Mouse (Mus musculus) brain, adult 2 months (tissue): Measurements from ENCODE around the gene Marc1.

Experiments
- DNase-seq: peaks from one replicate; pipeline ENCODE4 v3.0.0; 2011; ENCODE audit warnings: low read depth, low spot score

Gene Marc1

DNA sequence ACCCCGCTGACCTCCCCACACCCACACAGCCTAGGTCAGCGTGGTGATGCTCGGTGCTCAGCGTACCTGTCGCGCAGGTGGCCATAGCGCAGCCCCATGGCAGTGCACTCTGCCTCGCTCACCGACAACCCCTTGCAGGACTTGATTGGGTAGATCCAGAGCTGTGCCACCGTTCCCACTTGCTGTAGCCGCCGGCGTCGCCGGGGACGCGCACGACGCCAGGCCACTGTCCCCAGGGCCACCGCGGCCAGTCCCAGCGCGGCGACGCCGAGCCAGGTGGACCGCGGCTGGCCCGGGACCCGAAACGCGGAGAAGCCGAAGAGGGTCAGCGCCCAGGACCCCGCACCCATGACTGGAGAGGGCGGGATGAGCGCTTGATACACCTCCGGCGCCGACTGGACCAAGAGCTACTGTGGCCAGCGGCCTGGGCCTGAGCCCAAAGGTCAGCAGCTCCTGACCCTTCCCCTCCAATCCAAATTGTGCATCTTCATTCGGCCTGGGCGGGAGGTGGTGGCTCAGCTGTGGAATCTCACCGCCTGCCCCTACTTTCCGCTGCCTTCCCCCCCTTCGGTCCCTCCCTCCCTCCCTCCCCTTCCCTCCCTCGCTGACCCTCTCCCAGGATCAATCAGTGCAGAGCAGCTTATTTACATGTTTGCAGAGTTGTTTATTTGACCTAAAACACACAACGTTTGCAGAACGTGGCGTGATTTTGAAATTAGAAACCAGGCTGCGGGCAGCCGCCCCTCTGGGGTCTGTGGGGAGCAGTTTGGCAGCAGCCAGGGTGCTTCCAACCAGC, at the start of gene Marc1:
TSS of gene Marc1 (minus strand) at position 534 of the 796 bp plus-strand sequence.
- DNase-seq, result no peak

DNA sequence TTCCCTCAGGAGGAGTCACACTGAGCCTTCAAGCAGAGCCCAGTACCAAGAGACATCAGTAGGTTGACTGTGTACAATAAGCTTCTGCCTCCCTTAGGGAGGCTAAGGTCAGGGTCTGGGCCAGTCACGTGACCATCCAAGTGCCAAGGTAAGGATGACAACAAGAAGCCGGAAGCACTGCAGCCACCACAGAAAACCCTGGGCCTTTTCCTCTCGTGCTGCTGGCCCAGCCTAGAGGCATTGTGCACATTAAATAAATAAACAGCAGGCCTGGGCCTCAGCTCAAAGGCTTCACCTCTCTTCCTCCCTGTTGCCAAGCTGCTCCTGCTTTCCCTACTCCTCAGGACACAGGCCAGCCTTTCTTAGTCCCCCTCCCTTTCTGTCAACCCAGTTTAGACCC, 49.2 kb upstream of the Marc1 start:
- DNase-seq, result no peak

DNA sequence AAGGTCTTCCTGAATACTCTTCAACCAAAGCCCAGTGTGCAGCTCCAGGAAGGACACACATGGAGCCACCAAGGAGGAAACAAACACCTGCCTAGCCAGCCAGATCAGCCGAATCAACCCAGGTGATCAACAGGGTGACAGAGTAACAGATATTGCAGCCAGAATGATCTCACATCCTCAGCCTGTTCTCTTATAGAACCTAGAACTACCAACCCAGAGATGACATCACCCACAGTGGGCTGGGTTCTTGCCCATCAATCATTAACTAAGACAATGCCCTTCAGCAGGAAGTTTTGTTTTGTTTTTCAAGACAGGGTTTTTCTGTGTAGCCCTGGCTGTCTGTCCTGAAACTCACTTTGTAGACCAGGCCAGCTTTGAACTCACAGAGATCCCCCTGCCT, 47.1 kb upstream of the Marc1 start:
- no peak for DNase-seq

DNA sequence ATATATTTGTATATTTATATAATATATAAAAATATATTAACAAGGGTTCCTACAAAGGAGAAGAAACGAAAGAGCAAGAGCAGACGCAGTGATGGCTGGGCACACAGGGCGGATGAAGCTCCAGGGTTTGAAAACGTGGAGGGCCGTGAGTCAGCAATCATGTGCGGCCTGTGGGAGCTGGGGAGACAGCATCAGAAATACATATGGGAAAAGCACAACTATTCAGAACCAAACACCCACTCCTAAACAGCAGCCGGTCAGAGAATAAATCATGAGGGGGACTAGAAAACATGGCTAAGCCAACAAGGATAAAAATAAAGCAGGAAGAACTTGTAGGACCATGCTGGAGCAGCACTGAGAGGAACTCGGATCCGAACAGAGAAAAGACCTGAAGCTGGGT, 46.1 kb upstream of the Marc1 start:
- peak; percentile 78 for DNase-seq

DNA sequence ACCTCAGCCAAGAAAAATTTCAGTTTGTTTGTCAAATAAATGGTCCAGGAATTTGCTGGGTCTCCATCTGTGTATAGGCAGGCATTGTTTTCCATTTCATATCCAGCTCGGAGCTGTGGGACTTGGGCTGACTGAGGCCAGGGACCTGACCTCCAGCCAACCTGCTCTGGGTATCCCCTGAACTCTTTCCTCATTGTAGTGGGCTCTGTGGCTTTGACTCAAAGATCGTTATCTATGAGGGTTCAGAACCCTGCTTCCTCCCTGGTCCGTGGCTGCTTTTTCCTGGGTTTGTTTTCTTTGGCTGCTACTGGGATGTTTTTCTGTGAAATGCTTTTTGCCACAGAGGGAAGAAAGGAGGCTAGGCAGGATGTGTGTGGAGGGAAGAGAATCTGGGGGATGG, 42.8 kb upstream of the Marc1 start:
- no peak for DNase-seq

DNA sequence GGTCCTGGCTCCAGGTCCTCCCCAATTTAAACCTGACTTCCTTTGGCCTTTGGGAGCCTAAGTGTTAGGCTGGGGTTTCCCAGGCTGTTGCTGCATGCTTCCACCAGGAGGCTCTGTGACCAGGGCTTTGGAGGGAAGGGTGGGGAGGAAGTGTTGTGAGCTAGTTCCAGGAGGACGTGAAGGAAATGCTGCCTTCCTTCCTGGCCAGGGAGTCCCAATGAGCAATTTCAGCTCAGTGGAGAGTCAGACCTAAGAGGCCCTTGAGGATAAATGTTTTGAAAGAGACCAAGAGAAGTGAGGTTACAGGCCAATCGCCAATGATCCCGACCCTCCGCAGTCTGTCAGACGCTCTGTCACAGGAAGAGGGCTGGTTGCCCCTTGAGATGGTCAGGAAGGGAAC, 42.2 kb upstream of the Marc1 start:
- DNase-seq, result peak; percentile 73

DNA sequence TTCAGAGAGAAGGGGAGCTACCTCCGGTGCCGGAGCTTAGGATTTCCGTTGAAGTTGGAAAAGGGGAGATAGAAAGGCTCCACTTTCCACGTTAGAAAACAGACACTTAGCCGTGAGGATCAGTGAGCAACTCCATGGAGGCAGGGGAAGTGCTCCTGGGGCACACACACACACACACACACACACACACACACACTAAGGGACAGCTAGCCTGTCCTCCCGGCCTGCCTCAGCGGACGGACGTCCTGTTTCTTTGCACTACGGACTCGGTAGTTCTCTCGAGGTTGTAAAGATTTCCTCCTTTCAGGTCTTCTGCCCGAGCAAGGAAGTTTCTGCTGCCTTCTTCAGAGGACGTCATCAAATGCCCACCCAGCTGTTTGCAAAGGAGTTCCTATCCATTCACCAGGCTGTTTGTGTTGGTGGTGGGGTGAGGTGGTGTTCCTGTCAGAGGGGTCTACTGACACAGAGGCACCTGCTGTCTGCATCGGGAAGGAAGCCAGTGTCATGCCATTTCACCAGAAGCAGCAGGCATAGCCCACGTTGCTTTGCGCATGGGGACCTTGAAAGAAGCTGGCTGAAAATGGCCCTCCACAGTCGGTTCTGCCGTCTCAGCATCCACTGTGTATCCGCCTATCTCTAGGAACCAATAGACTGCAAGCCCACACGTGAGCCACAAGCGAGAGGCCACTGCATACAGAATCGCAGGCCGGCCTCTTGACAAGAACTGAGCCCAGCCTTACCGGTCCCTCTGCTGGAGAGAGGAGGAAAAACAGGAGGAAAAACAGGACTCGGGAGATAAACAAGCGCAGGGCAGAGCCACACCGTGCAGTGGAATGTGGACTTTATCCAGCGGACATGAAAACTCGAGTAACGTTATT, 40.9 kb upstream of the Marc1 start:
- peak; percentile 93 for DNase-seq

DNA sequence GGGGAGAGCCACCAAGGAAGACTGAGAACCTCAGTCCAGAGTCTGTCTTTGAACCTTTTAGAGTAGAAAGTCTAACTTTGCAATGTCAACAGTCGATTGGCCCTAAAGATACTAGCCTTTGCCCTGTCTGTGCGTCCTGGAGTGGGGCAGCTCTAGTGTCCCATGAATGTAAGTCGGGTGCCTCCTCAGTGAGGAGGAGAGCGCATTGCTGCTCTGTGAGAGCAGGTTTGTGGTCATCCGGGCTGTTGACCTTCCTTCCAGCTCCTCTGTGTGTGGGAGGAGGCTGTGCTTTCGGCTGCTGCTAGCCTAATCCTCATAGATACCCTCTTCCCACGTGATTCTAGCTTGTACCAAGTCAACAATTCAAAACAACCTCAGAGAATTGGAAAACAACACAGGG, 40.1 kb upstream of the Marc1 start:
- DNase-seq, result no peak

DNA sequence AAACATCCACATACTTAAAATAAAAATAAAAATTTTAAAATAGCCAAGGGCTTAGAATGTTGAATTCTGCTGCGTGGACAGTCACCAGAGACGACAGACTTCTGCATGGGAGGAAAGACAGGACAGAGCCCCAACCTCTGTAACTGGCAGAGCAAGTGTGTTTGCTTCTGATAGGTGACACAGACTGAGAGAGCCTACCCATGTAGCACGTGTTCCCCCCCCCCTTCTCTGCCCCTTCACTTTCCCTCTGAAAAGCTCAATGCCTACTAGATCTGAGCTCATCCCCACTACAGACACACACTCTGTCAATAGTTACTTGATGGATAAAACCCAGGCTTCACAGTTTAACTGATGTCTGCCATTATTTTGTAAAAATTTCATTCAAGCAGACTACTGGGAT, 35.9 kb upstream of the Marc1 start:
- no peak for DNase-seq

DNA sequence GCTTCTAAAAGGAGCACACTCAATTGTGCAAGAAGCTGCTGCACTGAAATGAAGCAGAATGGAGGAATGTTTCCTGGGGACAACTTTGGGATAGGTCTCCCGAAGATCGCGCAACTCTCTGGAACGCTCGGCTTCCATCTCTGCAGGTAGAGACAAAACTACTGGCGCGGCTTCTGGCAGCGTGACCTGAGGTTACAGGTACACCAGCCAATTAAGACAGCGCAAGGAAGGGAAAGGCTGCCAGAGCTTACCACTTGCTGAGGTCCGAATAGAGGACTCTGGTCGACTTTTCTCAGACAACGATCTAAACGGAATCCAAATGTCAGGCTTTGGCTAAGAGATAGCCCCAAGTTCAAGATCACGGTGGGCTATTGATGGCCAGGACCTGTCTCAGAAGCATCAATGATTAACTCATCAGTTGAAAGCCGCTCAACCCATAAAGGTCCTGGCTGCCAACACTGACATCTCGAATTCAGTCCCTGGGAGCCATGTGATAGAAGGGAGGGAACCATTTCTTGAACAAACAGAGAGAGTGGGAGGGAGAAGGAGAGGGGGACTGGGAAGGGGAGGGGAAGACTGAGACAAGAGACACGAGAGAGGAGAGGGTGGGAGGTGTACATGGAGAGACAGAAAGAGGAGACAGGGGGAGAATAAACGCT, 35.1 kb upstream of the Marc1 start, which contains the start of gene Marc2:
TSS of gene Marc2 (minus strand) at position 360 of the 659 bp plus-strand sequence.
- peak; percentile 73 for DNase-seq

DNA sequence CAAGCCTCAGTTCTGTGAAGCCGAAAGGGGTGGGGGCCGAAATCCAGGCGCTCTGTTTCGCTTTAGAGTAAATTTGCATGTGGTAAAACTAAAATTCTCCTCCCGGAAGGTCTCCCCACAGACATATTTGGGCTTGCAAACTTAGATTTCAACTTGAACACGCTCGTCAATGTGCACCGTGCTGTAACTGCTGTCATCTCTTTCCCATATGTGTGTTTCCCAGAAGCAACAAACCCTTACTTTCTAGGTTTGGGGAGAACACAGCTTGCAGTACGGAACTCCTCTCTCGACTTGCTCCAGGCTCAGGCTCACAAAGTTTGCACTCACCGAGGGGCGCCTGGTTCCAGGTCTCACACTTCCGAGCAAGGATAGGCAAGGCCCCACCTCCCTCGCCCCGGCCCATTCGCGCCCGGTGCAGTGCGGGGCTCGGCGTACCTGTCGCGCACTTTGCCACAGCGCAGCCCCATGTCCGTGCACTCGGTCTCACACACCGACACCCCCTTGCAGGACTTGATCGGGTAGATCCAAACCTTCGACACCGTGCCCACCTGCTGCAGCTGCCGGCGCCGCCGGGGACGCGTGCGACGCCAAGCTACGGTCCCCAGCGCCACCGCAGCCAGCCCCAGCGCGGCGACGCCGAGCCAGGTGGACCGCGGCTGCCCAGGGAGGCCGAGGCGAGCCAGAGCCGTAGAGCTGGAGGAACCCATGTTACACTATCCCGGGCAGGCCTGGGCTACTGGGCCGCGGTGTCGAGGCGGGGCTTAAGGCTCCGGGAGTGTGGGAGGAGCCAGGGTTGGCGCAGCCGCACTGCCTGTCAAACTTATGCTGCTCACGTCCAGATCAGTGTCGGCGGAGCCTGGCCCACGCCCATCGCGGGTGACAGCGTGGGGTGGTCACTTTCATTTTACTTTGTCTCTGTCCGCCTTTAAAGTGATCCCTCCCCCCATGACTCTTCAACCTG, 34.3 kb upstream of the Marc1 start:
- peak; percentile 96 for DNase-seq

DNA sequence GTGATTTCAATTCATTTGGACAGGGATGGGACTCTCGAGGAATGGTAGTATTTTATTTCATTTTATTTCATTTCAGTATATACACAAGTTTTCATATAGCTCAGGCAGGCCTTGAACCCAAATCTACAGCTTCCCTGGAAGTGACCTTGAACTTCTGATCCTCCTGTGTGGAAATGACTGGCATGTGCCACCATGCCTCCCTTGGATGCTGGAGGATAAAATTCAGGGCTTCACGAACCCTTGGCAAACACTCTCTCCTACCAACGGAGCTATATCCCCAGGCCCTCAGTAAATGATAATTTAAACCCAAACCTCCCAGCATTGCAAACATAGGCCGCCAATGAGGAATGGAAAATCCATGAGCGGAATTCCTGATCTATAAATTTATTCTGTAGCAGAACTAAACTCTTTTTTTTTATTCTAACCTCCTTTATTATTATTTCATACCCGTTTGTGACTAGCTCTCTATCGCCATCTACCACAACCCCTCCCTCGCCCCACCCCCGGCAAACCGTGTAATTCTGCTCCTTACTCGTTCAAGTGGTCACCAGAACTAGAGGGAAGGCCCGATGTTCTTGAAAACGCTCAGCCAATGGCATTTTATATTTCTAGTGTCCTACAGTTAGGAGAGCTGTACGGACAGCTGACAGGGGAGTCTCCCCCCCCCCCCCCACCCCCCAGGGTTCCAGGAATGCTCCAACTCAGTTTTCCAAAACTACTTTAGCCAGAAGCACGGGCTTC, 33.4 kb upstream of the Marc1 start:
- DNase-seq, result peak; percentile 56

DNA sequence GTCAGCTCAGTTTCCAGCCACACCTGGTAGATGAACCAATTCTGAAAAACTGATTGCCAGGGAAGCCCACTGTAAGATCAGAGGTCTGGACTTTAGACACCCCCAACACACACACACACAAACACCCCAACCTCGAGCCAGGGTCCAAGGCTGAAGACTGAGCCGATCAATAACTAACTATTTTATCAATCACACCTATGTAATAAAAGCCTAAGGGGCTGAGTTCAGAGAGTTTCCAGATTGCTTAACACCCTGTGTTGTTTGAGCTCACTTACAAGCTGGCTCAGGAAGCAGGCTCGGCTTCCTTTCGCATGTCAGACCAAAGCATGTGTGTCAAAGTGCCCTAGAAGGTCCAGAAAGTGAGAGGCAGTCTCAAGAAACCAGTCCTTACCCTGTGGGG, 26.5 kb upstream of the Marc1 start:
- no peak for DNase-seq

DNA sequence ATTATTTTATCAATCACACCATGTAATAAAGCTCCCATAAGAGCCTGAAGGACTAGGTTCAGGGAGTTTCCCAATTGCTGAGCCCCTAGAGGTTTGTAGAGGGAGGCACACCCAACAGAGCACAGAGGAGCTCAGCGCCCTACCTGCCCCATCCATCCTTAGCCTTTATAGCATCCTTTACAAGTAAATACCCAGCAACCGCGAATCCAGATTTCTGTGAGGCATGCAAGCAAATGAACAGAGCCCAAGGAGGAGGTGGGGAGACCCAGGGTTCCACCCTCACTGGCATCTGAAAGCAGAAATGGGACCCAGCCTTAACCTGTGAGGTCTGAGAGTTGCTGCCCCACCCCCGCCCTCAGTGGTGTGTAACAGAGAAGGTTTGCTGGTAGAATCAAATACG, 25.2 kb upstream of the Marc1 start:
- DNase-seq, result no peak

DNA sequence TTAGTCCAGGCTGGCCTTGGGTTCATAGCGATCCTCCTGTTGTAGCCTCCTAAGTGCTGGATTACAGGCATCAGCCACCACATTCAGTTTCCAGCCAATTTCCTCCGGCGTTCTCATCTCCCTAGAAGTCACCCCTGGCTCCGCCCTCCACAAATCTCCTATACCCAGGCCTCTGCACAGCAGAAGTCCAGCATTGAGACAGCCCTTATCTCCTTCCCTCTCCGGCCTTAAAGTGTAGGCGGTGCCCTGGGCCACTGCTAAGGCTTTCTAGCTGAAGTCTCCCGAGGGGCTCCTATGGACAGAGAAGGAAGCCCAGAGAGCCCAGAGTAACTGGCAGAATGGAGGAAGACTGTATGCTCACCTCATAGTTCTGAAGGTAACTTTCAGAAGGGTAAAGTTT, 22.4 kb upstream of the Marc1 start:
- DNase-seq, result no peak

DNA sequence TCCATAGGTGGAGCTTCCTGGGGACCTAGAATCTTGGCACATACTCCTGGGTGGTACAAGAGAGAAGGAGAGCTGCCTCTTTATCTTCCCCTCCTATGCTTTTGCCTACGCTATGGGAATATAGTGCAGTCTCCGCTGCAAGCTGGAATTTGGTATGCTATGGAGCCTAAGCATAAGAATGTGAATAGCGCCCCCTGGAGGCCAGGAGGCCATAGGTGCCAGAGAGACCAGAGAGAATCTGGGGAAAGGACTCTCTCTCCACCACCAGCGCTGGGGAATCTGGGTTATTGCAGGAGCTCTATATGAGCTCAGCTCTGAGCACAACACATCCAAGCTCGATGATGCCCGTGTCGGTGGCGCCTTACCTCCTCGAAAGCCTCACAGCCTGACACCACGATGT, 21.1 kb upstream of the Marc1 start:
- no peak for DNase-seq

DNA sequence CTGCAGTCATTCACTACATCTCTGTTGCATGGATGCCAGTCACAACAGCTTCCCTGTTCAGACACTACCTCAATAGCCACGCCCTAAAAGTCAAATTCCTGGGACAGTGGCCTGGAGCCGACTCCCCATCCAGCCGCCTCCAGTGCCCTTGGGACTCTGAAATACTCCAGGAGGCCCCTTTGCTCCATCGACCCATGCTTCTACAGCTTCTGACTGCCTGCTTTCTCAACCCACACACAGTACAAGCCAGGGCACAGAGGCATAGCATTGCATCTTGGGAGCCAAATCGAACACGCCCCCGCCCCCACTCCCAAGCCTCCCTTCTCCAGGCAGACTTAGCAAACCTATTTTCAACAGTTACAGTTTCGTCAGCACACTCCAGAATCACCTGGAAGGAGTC, 18.8 kb upstream of the Marc1 start:
- DNase-seq, result peak; percentile 44

DNA sequence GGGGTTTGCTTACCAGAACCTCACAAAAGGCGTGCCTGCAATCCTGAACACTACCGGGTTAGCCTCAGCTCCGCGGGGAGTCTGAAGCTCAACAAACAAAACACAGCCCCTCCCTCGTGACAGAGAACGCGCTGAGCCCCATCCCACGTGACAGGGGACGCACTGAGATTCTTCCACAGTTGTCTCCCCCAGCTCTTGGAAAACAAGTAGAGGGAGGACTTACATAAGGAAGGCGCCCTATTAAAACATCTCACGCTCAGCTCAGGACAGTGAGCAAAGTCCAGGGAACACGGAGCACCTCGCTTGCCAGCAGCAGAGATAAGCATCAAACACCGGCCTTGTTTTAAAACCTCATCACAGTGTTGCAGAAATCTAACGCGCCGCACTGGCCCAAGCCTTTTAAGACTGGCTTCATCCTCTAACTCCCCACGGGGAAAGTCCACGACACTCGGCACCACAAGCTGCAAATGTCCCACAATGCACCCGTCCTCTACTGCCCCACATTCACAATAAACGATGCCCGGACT, 16.1 kb upstream of the Marc1 start:
- peak; percentile 69 for DNase-seq

DNA sequence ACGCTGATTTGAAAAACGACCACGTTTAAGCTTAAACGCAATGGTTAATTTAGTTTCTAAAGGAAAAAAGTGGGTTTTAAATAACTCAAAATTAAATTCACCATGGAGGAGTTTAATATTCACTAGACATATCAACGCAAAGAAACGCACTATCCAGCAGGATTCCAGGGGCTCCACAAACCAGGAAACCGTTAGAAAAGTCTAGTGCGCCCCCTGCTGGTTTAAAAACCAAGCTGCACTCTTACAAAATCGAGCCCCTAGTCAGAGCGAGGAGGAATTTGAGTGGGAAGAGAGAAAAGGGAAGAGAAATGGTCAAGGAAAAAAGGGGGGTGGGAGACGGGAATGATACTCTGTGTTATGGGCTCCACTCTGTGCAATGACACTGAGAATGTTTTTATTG, 14.0 kb upstream of the Marc1 start:
- DNase-seq, result peak; percentile 63

DNA sequence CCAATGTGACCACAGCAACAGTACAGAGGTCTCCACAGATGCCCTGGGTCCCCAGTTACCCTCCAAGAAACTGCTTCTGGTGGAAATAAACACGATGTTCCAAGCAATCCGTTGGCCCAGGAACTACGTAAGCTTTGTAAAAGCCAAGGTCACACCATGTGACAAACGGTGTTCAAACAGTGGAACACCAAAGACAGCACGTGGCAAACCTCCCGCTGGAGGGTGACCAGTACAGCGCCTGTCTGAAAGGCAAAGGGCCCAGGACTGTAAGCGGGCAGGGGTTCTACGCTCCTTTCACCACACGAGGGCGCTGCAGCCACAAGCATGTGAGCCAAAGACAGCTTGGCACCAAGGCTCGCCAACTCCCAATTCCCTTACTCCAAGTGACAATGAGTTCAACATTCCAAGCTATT, 13.3 kb upstream of the Marc1 start:
- peak; percentile 94 for DNase-seq
